Mouse (Mus musculus): ENCODE measurements around the gene Rmdn3.

The Rmdn3 gene

GRCm38 (mm10) chr2:119156681-119157572 lies at the start of gene Rmdn3:
Gene Rmdn3, minus strand, starts transcription at chr2:119157034.
- DNase-seq (ENCODE audit: low read depth) = peak; percentile 95

GRCm38 (mm10) chr2:119203871-119204460 lies 47.1 kb upstream of the Rmdn3 start:
- no peak for DNase-seq (ENCODE audit: low read depth)

- no peak for DNase-seq (ENCODE audit: low read depth)
These were observed 46.1 kb upstream of the Rmdn3 start for GRCm38 (mm10) chr2:119202914-119203453.

GRCm38 (mm10) chr2:119198934-119199333 lies 42.1 kb upstream of the Rmdn3 start:
- DNase-seq (ENCODE audit: low read depth) = no peak

GRCm38 (mm10) chr2:119198049-119198448 lies 41.2 kb upstream of the Rmdn3 start:
- no peak for DNase-seq (ENCODE audit: low read depth)

GRCm38 (mm10) chr2:119197493-119197892 lies 40.7 kb upstream of the Rmdn3 start:
- no peak for DNase-seq (ENCODE audit: low read depth)

GRCm38 (mm10) chr2:119196316-119197108 lies 39.7 kb upstream of the Rmdn3 start:
- no peak for DNase-seq (ENCODE audit: low read depth)

GRCm38 (mm10) chr2:119194140-119194539 lies 37.3 kb upstream of the Rmdn3 start:
- no peak for DNase-seq (ENCODE audit: low read depth)

GRCm38 (mm10) chr2:119190969-119191368 lies 34.1 kb upstream of the Rmdn3 start:
- no peak for DNase-seq (ENCODE audit: low read depth)

- DNase-seq (ENCODE audit: low read depth) = peak; percentile 71
These were observed 32.3 kb upstream of the Rmdn3 start for GRCm38 (mm10) chr2:119189029-119189710.

GRCm38 (mm10) chr2:119182914-119183313 lies 26.1 kb upstream of the Rmdn3 start:
- no peak for DNase-seq (ENCODE audit: low read depth)

- DNase-seq (ENCODE audit: low read depth) = no peak
These were observed 20.6 kb upstream of the Rmdn3 start for GRCm38 (mm10) chr2:119177384-119177939.

- no peak for DNase-seq (ENCODE audit: low read depth)
These were observed 19.9 kb upstream of the Rmdn3 start for GRCm38 (mm10) chr2:119176761-119177160.

- DNase-seq (ENCODE audit: low read depth) = no peak
These were observed 18.8 kb upstream of the Rmdn3 start for GRCm38 (mm10) chr2:119175614-119176013.

- DNase-seq (ENCODE audit: low read depth) = no peak
These were observed 18.0 kb upstream of the Rmdn3 start for GRCm38 (mm10) chr2:119174866-119175265.

- DNase-seq (ENCODE audit: low read depth) = no peak
These were observed 17.3 kb upstream of the Rmdn3 start, which contains the start of gene Gm14137 for GRCm38 (mm10) chr2:119173991-119174651. Gene Gm14137, plus strand, starts transcription at chr2:119174509.

- no peak for DNase-seq (ENCODE audit: low read depth)
These were observed 16.2 kb upstream of the Rmdn3 start for GRCm38 (mm10) chr2:119172862-119173576.

- no peak for DNase-seq (ENCODE audit: low read depth)
These were observed 15.6 kb upstream of the Rmdn3 start for GRCm38 (mm10) chr2:119172446-119172845.

- no peak for DNase-seq (ENCODE audit: low read depth)
These were observed 14.7 kb upstream of the Rmdn3 start for GRCm38 (mm10) chr2:119171574-119171973.

GRCm38 (mm10) chr2:119170282-119170681 lies 13.4 kb upstream of the Rmdn3 start:
- no peak for DNase-seq (ENCODE audit: low read depth)
